Mouse (Mus musculus) v-Abl transformed pro-B cells (cell line): ENCODE measurements at regions not wholly inside any gene's neighbourhood (a gene's known extent, or its start where the extent isn't known, plus 50 kb on each side); places are given as distances from the start of the nearest gene placed in this dataset.

Experiments used
- in situ Hi-C, 2 experiments: fragments of 400-800 bp; cut with MboI; formaldehyde crosslinking; loops; one replicate each; pipeline ENCODE4 v1.15.1; 2025; ENCODE audit not compliant: unreplicated experiment in 2 of 2

- in situ Hi-C loops, result no loop called here
Observed at GRCm38 (mm10) chr10:108036486-108037109, 124.7 kb upstream of the Otogl start.

- in situ Hi-C loops, result no loop called here
Observed at GRCm38 (mm10) chr10:108034068-108034467, 122.1 kb upstream of the Otogl start.

- in situ Hi-C loops, result no loop called here
Observed at GRCm38 (mm10) chr10:108033317-108033795, 121.4 kb upstream of the Otogl start.

GRCm38 (mm10) chr10:108027506-108027905 lies 115.6 kb upstream of the Otogl start:
- in situ Hi-C loops, result loop anchor here in 1 of 2 experiments (5.0 kb wide), 1 partner anchor 35 kb away; no protein-coding TSS in a partner anchor

GRCm38 (mm10) chr10:108024227-108024626 lies 112.3 kb upstream of the Otogl start:
- in situ Hi-C loops, result no loop called here

- in situ Hi-C loops, result no loop called here
Observed at GRCm38 (mm10) chr10:108016552-108016951, 104.6 kb upstream of the Otogl start.

- in situ Hi-C loops, result loop anchor here in 1 of 2 experiments (5.0 kb wide), 1 partner anchor 32 kb away; no protein-coding TSS in a partner anchor
Observed at GRCm38 (mm10) chr10:107994836-107995585, 83.1 kb upstream of the Otogl start.

- in situ Hi-C loops, result loop anchor here in 1 of 2 experiments (5.0 kb wide), 1 partner anchor 35 kb away; no protein-coding TSS in a partner anchor
Observed at GRCm38 (mm10) chr10:107992621-107993020, 80.7 kb upstream of the Otogl start.

GRCm38 (mm10) chr10:107990557-107990956 lies 78.6 kb upstream of the Otogl start:
- in situ Hi-C loops, result loop anchor here in 1 of 2 experiments (5.0 kb wide), 1 partner anchor 37 kb away; no protein-coding TSS in a partner anchor

GRCm38 (mm10) chr10:107989913-107990312 lies 78.0 kb upstream of the Otogl start:
- in situ Hi-C loops, result loop anchor here in 1 of 2 experiments (5.0 kb wide), 1 partner anchor 37 kb away; no protein-coding TSS in a partner anchor

GRCm38 (mm10) chr10:107982632-107983031 lies 70.7 kb upstream of the Otogl start:
- in situ Hi-C loops, result no loop called here

GRCm38 (mm10) chr10:107982082-107982481 lies 70.1 kb upstream of the Otogl start:
- in situ Hi-C loops, result no loop called here

- in situ Hi-C loops, result no loop called here
Observed at GRCm38 (mm10) chr10:107976392-107976965, 64.5 kb upstream of the Otogl start.

GRCm38 (mm10) chr10:107971748-107972147 lies 59.8 kb upstream of the Otogl start:
- in situ Hi-C loops, result no loop called here

- in situ Hi-C loops, result no loop called here
Observed at GRCm38 (mm10) chr10:107966996-107967395, 55.1 kb upstream of the Otogl start.

- in situ Hi-C loops, result no loop called here
Observed at GRCm38 (mm10) chr10:107964022-107964421, 52.1 kb upstream of the Otogl start.

GRCm38 (mm10) chr10:107962130-107962529 lies 50.2 kb upstream of the Otogl start:
- in situ Hi-C loops, result no loop called here
